Mouse (Mus musculus): Measurements from ENCODE around the gene Plcb3. TPM values are rescaled to one million over a fixed set of nuclear protein-coding genes. Genes with fewer than 3 reads are reported as not detected.

Plcb3 gene
- polyA plus RNA-seq, 1 experiment from 2014 or later, result 11.6 TPM

GRCm38 (mm10) chr19:6941372-6942248 lies 34.7 kb downstream of the Plcb3 start, which contains the start of gene Bad:
Gene Bad, plus strand, starts transcription at chr19:6941861.
- WGBS, result under 1% methylated on average over 83 of the region's 83 CpGs
- Histone ChIP-seq H3K27me3 (no peaks in the 10 kb centered on the region), H3K27ac (peak within 1 kb of the TSS; percentile 98), H3K4me1 (replicated peaks) (peaks cover 50% of the 10 kb centered on the region), H3K9ac (replicated peaks) (peak within 1 kb of the TSS; percentile 96), H3K4me2 (replicated peaks) (peak within 1 kb of the TSS; percentile 99), H3K4me3 (replicated peaks) (peak within 1 kb of the TSS; percentile 83), H3K9me3 (no peaks in the 10 kb centered on the region), H3K36me3 (peaks cover 13% of the 10 kb centered on the region)
- ATAC-seq, result peak; percentile 83

GRCm38 (mm10) chr19:6940396-6941351 lies 35.6 kb downstream of the Plcb3 start:
- 22% methylated on average over 29 of the region's 29 CpGs for WGBS
- H3K36me3 ChIP-seq, result peaks cover 12% of the 10 kb centered on the region
- no peaks in the 10 kb centered on the region for H3K9me3 ChIP-seq
- H3K9ac ChIP-seq (replicated peaks), result peak overlapping the region; percentile 96
- peak overlapping the region; percentile 98 for H3K27ac ChIP-seq
- H3K27me3 ChIP-seq, result peaks cover 8% of the 10 kb centered on the region
- peaks cover 50% of the 10 kb centered on the region for H3K4me1 ChIP-seq (replicated peaks)
- H3K4me2 ChIP-seq (replicated peaks), result peak overlapping the region; percentile 99
- ATAC-seq, result peak; percentile 60
- peak overlapping the region; percentile 83 for H3K4me3 ChIP-seq (replicated peaks)

GRCm38 (mm10) chr19:6939106-6940002 lies 36.9 kb downstream of the Plcb3 start:
- Histone ChIP-seq H3K4me2 (replicated peaks) (peak overlapping the region; percentile 99), H3K9me3 (no peaks in the 10 kb centered on the region), H3K36me3 (peaks cover 9% of the 10 kb centered on the region), H3K4me1 (replicated peaks) (peaks cover 52% of the 10 kb centered on the region), H3K27ac (no peak overlapping the region), H3K4me3 (replicated peaks) (peak overlapping the region; percentile 83; the same call in 1 of the 2 replicates), H3K27me3 (peaks cover 21% of the 10 kb centered on the region), H3K9ac (replicated peaks) (peak overlapping the region; percentile 61)
- ATAC-seq, result no peak
- 92% methylated on average over 20 of the region's 20 CpGs for WGBS

GRCm38 (mm10) chr19:6937541-6938465 lies 38.5 kb downstream of the Plcb3 start:
- Histone ChIP-seq H3K9me3 (no peaks in the 10 kb centered on the region), H3K4me1 (replicated peaks) (peaks cover 54% of the 10 kb centered on the region), H3K4me3 (replicated peaks) (no peak overlapping the region), H3K27ac (no peak overlapping the region), H3K27me3 (peaks cover 37% of the 10 kb centered on the region), H3K4me2 (replicated peaks) (no peak overlapping the region), H3K36me3 (peaks cover 9% of the 10 kb centered on the region), H3K9ac (replicated peaks) (no peak overlapping the region; the same call in 1 of the 2 replicates)
- no peak for ATAC-seq
- 80% methylated on average over 16 of the region's 16 CpGs for WGBS

GRCm38 (mm10) chr19:6936299-6936698 lies 40.0 kb downstream of the Plcb3 start:
- 26% methylated on average over 3 of the region's 3 CpGs for WGBS
- H3K27ac ChIP-seq, result no peak overlapping the region
- H3K4me1 ChIP-seq (replicated peaks), result peaks cover 50% of the 10 kb centered on the region
- H3K4me3 ChIP-seq (replicated peaks), result no peak overlapping the region
- no peaks in the 10 kb centered on the region for H3K9me3 ChIP-seq
- H3K4me2 ChIP-seq (replicated peaks), result no peak overlapping the region
- no peak overlapping the region for H3K9ac ChIP-seq (replicated peaks)
- no peak for ATAC-seq
- H3K36me3 ChIP-seq, result peaks cover 9% of the 10 kb centered on the region
- H3K27me3 ChIP-seq, result peaks cover 52% of the 10 kb centered on the region

GRCm38 (mm10) chr19:6934195-6934977 lies 41.9 kb downstream of the Plcb3 start, which contains the start of gene Kcnk4:
Gene Kcnk4, minus strand, starts transcription at chr19:6934515.
- Histone ChIP-seq H3K4me2 (replicated peaks) (peak within 1 kb of the TSS; percentile 70), H3K4me1 (replicated peaks) (peaks cover 33% of the 10 kb centered on the region), H3K36me3 (peaks cover 9% of the 10 kb centered on the region), H3K27ac (no peak within 1 kb of the TSS), H3K4me3 (replicated peaks) (peak within 1 kb of the TSS; percentile 43), H3K9me3 (no peaks in the 10 kb centered on the region), H3K9ac (replicated peaks) (peak within 1 kb of the TSS; percentile 57), H3K27me3 (peaks cover 68% of the 10 kb centered on the region)
- no peak for ATAC-seq
- 8% methylated on average over 23 of the region's 23 CpGs for WGBS

- peaks cover 76% of the 10 kb centered on the region for H3K27me3 ChIP-seq
These were observed 42.7 kb downstream of the Plcb3 start for GRCm38 (mm10) chr19:6933436-6934194.

GRCm38 (mm10) chr19:6933102-6933435 lies 43.2 kb downstream of the Plcb3 start:
- WGBS, result 13% methylated on average over 4 of the region's 4 CpGs
- peaks cover 5% of the 10 kb centered on the region for H3K36me3 ChIP-seq
- ATAC-seq, result no peak
- no peak overlapping the region for H3K9ac ChIP-seq (replicated peaks)
- H3K27me3 ChIP-seq, result peaks cover 81% of the 10 kb centered on the region
- peak overlapping the region; percentile 43; the same call in 1 of the 2 replicates for H3K4me3 ChIP-seq (replicated peaks)
- peaks cover 20% of the 10 kb centered on the region for H3K4me1 ChIP-seq (replicated peaks)
- H3K27ac ChIP-seq, result no peak overlapping the region
- no peaks in the 10 kb centered on the region for H3K9me3 ChIP-seq
- peak overlapping the region; percentile 70 for H3K4me2 ChIP-seq (replicated peaks)

More at GRCm38 (mm10) chr19:6933436-6934194, 42.7 kb downstream of the Plcb3 start:
- 3% methylated on average over 58 of the region's 58 CpGs for WGBS
- Histone ChIP-seq H3K27ac (no peak overlapping the region), H3K4me2 (replicated peaks) (peak overlapping the region; percentile 70), H3K36me3 (peaks cover 9% of the 10 kb centered on the region), H3K9me3 (no peaks in the 10 kb centered on the region), H3K4me3 (replicated peaks) (peak overlapping the region; percentile 43), H3K9ac (replicated peaks) (peak overlapping the region; percentile 57), H3K4me1 (replicated peaks) (peaks cover 25% of the 10 kb centered on the region)
- ATAC-seq, result peak; percentile 69

GRCm38 (mm10) chr19:6932018-6932417 lies 44.3 kb downstream of the Plcb3 start:
- H3K27ac ChIP-seq, result no peak overlapping the region
- peaks cover 16% of the 10 kb centered on the region for H3K4me1 ChIP-seq (replicated peaks)
- H3K4me3 ChIP-seq (replicated peaks), result no peak overlapping the region
- no peak overlapping the region for H3K9ac ChIP-seq (replicated peaks)
- WGBS, result 33% methylated on average over 1 of the region's 1 CpGs
- H3K27me3 ChIP-seq, result peaks cover 92% of the 10 kb centered on the region
- no peak overlapping the region for H3K4me2 ChIP-seq (replicated peaks)
- H3K36me3 ChIP-seq, result no peaks in the 10 kb centered on the region
- no peak for ATAC-seq
- no peaks in the 10 kb centered on the region for H3K9me3 ChIP-seq
